Mouse (Mus musculus) kidney, adult 2 months (tissue): ENCODE measurements around the gene Wnt5b. TPM values are rescaled to one million over a fixed set of nuclear protein-coding genes. Genes with fewer than 3 reads are reported as not detected.

Experiments used
- DNase-seq: peaks from one replicate; pipeline ENCODE4 v3.0.0; 2021
- H3K27ac ChIP-seq: fragments of 200-500 bp; 2 replicates; pipeline ENCODE4 v1.5.1; 2012; ENCODE audit warnings: low read depth, low read length, control low read depth, inconsistent platforms; ENCODE audit not compliant: insufficient read depth
- H3K27me3 ChIP-seq: fragments of 200-500 bp; replicated peaks from 2 replicates; pipeline ENCODE4 v1.6.1; 2012; ENCODE audit warnings: mild to moderate bottlenecking, moderate library complexity, low read length, inconsistent platforms; ENCODE audit not compliant: control insufficient read depth, insufficient read depth
- H3K36me3 ChIP-seq: fragments of 200-500 bp; 2 replicates; pipeline ENCODE4 v1.6.1; 2012; ENCODE audit warnings: mild to moderate bottlenecking, moderate library complexity, low read length, inconsistent platforms; ENCODE audit not compliant: control insufficient read depth, insufficient read depth
- H3K4me1 ChIP-seq: fragments of 200-500 bp; 2 replicates; pipeline ENCODE4 v1.6.1; 2011; ENCODE audit warnings: low read length; ENCODE audit not compliant: control insufficient read depth, insufficient read depth
- H3K4me3 ChIP-seq: fragments of 200-500 bp; 2 replicates; pipeline ENCODE4 v1.5.1; 2011; ENCODE audit warnings: mild to moderate bottlenecking, low read depth, low read length, control low read depth; ENCODE audit not compliant: insufficient read depth
- CTCF ChIP-seq: fragments of 200-500 bp; conservative IDR thresholded peaks from 2 replicates; pipeline ENCODE4 v1.5.1; 2011; ENCODE audit warnings: low read depth, mild to moderate bottlenecking, control low read depth, low read length, moderate library complexity, mixed read lengths; ENCODE audit not compliant: insufficient read depth, insufficient read length
- POLR2A ChIP-seq: fragments of 200-500 bp; IDR thresholded peaks from one replicate; pipeline ENCODE4 v1.6.1; 2011; ENCODE audit warnings: low read depth, low read length, control low read depth
- WGBS: fragments of 180-500 bp; shearing (Covaris S2); methylation state at CpG from one replicate; pipeline ENCODE4 v1.1.7; 2018; 5-methylcytosine and 5-hydroxymethylcytosine counted together
- polyA plus RNA-seq: library from polyadenylated mRNA; depleted of rRNA; stranded (reverse); fragments of >200 nt; gene quantifications from 2 replicates; pipeline ENCODE4 v1.2.3, GENCODE M21; 2012; rRNA removed

The Wnt5b gene
- 6.2 and 6.6 TPM in 2 replicates for polyA plus RNA-seq

DNA sequence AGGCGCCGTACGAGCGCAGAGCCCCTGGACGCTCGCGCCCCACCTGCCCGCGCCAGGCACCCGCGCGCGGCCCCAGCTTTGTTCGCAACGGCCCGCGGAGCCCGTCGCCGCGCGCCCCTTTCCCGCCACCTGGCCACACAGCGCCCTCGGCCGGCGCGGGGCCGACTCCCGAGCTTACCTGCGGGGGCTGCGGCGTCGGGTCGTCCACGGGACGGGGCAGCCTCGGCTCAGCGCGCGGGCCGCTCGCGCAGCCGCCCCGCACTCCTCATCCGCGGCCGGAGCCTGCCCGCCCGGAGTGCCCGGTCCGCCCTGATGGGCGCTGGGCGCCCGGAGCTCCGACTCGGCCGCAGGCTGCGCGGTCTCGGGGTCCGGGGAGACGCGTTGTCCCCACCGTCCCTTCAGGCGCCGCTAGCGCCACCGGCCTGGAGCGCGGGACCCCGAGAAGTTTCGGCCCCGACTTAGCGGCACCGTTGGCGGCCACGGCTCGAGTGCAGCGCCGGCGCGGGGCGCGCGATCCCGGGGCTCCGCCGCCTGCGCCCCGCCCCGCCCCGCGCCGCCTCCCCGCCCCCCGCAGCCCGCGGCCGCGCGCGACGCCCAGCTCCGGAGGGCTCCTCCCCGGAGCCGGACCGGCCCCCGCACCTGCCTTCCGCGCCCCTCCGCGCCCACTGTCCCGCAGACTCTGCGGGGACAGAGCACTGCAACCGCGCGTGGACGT lies at the start of gene Wnt5b:
Wnt5b (minus strand) TSS at position 545 of the 715 bp plus-strand sequence.
- no peaks in the 10 kb centered on the region for H3K27me3 ChIP-seq
- under 1% methylated on average over 111 of the region's 120 CpGs for WGBS
- H3K4me3 ChIP-seq: peak within 1 kb of the TSS; percentile 56
- TF ChIP-seq CTCF: no peak
- TF ChIP-seq POLR2A: no peak
- no peaks in the 10 kb centered on the region for H3K4me1 ChIP-seq
- no peaks in the 10 kb centered on the region for H3K36me3 ChIP-seq
- H3K27ac ChIP-seq: no peak within 1 kb of the TSS
- DNase-seq: peak; percentile 4

DNA sequence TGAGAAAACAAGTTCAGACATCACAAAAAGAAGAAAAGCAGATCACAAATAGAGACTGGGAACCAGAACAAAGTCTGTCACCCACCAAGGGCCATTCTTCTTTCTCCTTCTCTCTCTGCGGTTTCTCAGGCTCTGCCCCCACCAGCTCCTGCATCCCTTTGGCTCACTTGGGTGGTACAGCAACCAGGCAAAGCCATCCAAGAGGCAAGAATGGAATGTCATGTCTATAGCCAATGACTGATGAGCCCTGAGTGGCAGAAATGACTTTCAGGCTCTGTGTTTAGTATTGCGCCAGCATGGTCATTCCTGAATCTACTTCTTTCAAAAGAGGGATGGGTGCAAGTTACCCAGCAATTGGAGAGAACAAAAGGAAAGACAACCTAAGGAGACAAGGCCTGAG lies 46.7 kb upstream of the Wnt5b start:
- DNase-seq: no peak
- TF ChIP-seq POLR2A (no peak), CTCF (no peak)
- H3K4me3 ChIP-seq: no peak overlapping the region
- WGBS: 98% methylated on average over 2 of the region's 2 CpGs
- no peaks in the 10 kb centered on the region; the same call in 1 of the 2 replicates for H3K36me3 ChIP-seq
- H3K27ac ChIP-seq: no peak overlapping the region
- no peaks in the 10 kb centered on the region for H3K4me1 ChIP-seq
- H3K27me3 ChIP-seq: no peaks in the 10 kb centered on the region

- no peak overlapping the region for H3K4me3 ChIP-seq
- H3K36me3 ChIP-seq: no peaks in the 10 kb centered on the region; the same call in 1 of the 2 replicates
- TF ChIP-seq CTCF (no peak), POLR2A (no peak)
- no peak for DNase-seq
- WGBS: 76% methylated on average over 2 of the region's 2 CpGs
- H3K4me1 ChIP-seq: 0 out of 2 replicates have a peak, but pooled peaks cover 4% of the 10 kb centered on the region
- no peaks in the 10 kb centered on the region for H3K27me3 ChIP-seq
- H3K27ac ChIP-seq: no peak overlapping the region
Measured at GRCm38 (mm10) chr6:119587897-119588296, 43.8 kb upstream of the Wnt5b start.

GRCm38 (mm10) chr6:119587454-119587853 lies 43.3 kb upstream of the Wnt5b start:
- no peaks in the 10 kb centered on the region; the same call in 1 of the 2 replicates for H3K36me3 ChIP-seq
- no peak for DNase-seq
- TF ChIP-seq POLR2A (no peak), CTCF (no peak)
- 0 out of 2 replicates have a peak, but pooled peaks cover 4% of the 10 kb centered on the region for H3K4me1 ChIP-seq
- no peak overlapping the region for H3K27ac ChIP-seq
- H3K4me3 ChIP-seq: no peak overlapping the region
- no peaks in the 10 kb centered on the region for H3K27me3 ChIP-seq

DNA sequence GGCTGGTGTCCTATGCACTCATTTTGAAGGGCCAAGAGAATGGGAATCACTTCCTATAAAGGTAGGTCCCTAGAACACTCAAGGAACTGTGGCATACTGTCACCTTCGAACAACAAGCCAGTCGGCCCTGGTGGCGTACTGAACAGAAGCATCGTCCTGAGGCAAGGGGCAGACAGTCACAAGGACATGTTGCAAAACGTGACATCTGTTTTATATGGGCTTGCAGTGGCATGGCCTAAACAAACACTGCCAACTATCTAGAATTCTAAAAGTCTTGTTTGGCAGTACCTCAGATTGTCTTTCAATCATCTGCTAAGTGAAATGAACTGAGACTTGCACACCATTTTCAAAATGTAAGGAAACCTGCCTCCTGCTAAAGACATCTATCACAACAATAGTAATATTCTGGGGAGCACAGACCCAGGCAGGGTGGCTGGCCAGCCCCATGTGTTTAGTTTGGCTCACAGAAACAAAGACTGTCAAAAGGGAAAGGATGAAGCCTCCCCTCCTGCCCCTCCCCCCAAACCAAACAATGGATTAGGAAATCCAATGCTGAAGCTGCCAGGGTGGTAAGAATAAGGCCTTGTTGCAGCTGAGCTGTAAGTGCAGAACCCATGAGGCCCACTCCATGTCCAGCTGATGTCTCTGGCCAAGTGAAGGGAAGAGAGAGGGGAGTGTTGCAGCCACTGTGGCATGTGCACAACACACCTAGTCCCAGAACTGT lies 41.7 kb upstream of the Wnt5b start:
- Histone ChIP-seq H3K4me1 (0 out of 2 replicates have a peak, but pooled peaks cover 4% of the 10 kb centered on the region), H3K4me3 (no peak overlapping the region), H3K36me3 (no peaks in the 10 kb centered on the region), H3K27me3 (no peaks in the 10 kb centered on the region), H3K27ac (no peak overlapping the region)
- TF ChIP-seq POLR2A (no peak), CTCF (no peak)
- peak; percentile 27 for DNase-seq
- WGBS: 62% methylated on average over 5 of the region's 5 CpGs

DNA sequence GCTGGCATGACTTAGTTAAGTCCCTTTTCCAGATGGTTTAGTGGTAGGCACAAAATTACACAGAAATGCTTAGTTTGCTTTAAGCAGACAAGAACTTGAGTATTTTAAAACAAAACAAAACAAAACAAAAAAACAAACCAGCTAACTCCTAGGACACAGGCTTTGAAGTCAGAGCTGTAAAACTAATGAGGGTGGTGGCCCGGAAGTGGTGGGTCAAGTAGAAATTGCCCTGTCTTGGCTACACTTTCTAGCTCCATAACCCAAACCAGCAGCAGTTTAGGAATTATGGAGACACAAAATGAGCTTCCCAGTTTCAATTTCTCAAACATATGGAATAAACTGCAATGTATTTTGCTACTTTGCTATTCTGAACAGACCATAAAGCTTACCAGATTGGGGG lies 39.9 kb upstream of the Wnt5b start:
- 0 out of 2 replicates have a peak, but pooled peaks cover 4% of the 10 kb centered on the region for H3K4me1 ChIP-seq
- H3K36me3 ChIP-seq: no peaks in the 10 kb centered on the region
- WGBS: 40% methylated on average over 1 of the region's 1 CpGs
- H3K4me3 ChIP-seq: no peak overlapping the region
- H3K27me3 ChIP-seq: no peaks in the 10 kb centered on the region
- DNase-seq: peak; percentile 45
- H3K27ac ChIP-seq: no peak overlapping the region
- no peak for TF ChIP-seq CTCF
- no peak for TF ChIP-seq POLR2A

- no peak for DNase-seq
- TF ChIP-seq POLR2A: no peak
- no peak for TF ChIP-seq CTCF
- no peaks in the 10 kb centered on the region for H3K36me3 ChIP-seq
Measured at GRCm38 (mm10) chr6:119583165-119583564, 39.0 kb upstream of the Wnt5b start.

More at GRCm38 (mm10) chr6:119583165-119583564, 39.0 kb upstream of the Wnt5b start:
- Histone ChIP-seq H3K4me3 (no peak overlapping the region), H3K4me1 (0 out of 2 replicates have a peak, but pooled peaks cover 4% of the 10 kb centered on the region), H3K27me3 (no peaks in the 10 kb centered on the region), H3K27ac (no peak overlapping the region)
- 98% methylated on average over 5 of the region's 5 CpGs for WGBS
